Mouse (Mus musculus) spleen, postnatal 4 days (tissue): ENCODE data around the gene Ankrd26.
"Not testable (repeated sequence)": the region's sequence is repeated elsewhere in the genome, so short reads cannot be mapped to it uniquely, and the experiment has no call there.

Experiments
- DNase-seq, 2 experiments: peaks; one replicate each; pipeline ENCODE4 v3.0.0; 2022; ENCODE audit warnings: low spot score in 2 of 2

The Ankrd26 gene

GRCm38 (mm10) chr6:118561745-118562609 is at the start of gene Ankrd26:
Ankrd26 (minus strand) TSS chr6:118562226.
- DNase-seq, result peak; percentile 93 to 97

GRCm38 (mm10) chr6:118608906-118609305 is 46.9 kb upstream of the Ankrd26 start:
- no peak for DNase-seq

GRCm38 (mm10) chr6:118605974-118606373 is 43.9 kb upstream of the Ankrd26 start:
- DNase-seq, result no peak

DNA sequence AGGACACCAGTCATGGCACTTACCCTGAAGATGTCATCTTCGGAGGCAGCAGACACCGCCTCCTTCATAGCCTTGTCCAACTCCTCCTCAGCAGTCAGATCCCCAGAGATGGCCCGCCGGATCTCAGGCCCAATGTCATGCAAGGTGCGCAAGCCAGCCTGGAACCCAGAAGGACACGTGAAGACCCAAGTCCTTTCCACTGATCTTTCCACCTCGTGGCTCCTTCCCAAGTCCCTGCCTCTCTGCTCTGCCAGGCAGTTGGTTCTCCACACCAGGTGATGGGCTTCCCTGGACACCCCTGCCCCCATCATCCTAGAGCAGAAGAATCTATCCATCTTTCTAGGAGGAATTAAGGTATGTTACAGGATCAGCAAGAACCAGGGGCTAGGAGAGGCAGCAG is 41.8 kb upstream of the Ankrd26 start:
- DNase-seq, result no peak

DNA sequence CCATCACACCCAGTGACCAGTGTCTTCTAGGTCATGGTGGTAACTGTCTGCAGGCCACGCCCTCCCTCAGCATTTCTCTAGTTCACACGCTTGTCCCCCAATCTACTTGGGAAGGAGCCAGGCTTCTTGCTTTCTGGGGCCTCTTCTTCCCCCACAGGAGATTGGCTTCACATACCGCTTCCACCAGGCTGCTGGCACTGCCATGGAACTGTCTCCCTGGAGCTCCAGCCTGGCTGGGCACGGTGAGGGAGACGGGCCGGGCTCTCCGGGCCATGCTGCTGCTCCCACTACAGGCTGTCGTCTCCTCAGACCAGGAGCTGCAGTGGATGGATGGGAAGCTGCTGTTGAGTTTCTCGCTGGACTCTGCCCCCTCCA is 33.6 kb upstream of the Ankrd26 start:
- DNase-seq, result no peak

GRCm38 (mm10) chr6:118594833-118595680 is 33.0 kb upstream of the Ankrd26 start:
- no peak for DNase-seq

GRCm38 (mm10) chr6:118594070-118594469 is 32.0 kb upstream of the Ankrd26 start:
- no peak for DNase-seq

DNA sequence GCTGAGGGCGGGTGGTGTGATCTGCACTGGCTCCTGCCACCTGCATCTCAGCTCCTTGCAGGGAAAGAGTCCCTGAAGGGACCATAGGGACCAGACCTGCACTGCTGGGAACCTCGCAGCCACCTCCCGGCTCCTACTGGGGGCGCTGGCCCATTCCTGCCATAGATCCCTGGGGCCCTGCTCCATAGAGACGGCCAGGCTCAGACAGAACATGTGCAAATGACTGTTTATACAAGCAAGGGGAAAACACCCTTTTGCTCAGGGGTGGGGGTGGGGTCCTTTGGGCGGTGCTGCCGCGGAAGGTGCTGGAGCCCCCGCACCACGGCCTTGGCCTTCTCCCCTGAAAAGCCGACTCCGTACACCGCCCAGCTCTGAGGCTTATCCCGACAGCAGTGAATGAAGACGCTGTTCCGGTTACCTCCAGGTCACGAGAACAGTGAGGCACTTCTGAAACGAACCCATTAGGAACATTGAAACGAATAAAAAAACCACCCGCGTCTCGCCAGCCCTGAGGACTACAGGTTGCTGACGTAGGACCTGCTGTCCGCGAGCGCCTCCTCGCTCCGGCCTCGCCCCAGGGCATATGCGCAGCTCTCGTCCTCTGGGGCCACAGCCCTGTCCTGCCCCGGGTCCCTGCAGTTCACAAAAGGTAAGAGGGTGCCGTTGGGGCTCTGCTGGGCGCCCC is 31.5 kb upstream of the Ankrd26 start:
- no peak for DNase-seq

- DNase-seq, result no peak
These were observed 30.8 kb upstream of the Ankrd26 start for GRCm38 (mm10) chr6:118592662-118593376.

GRCm38 (mm10) chr6:118578741-118579140 is 16.7 kb upstream of the Ankrd26 start:
- not testable (repeated sequence) for DNase-seq

DNA sequence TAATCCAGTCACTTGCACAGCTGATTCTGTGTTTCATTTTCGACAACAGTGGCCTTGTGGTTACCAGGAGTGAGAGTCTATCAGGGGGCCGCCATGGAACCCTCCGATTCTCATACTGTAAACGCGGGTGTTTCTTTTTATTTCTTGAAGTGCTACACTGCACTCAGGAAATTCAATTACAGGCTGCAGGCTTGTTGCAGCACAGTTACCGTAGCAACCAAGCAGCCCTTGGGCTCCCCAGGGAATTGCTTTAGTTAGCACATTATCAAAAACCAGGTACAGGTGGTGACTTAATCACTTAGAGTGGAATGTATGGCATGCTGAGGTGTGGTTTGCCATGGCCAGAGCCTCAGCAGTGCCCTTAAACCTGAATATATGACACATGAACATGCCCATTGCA is 12.3 kb upstream of the Ankrd26 start:
- no peak for DNase-seq

GRCm38 (mm10) chr6:118567816-118568215 is 5.8 kb upstream of the Ankrd26 start:
- DNase-seq, result no peak

DNA sequence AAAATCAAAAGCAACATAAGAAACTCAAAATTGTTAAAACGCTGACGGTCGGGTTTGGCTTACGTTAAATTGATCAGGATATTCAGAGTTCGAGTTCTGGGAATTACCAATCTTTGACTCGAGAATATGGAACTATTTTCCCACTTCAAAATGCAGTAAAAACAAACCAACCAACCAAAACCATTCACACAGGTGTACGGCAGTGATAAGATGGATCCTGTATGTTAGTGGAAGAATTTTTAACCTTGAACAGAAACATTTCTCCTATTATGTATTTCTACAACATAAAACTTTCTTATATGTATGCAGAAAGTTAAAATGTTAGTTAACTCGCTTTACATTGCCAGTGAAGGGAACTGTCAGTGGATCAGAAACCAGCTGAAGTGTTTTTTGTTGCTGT is 801 bp downstream of the Ankrd26 start:
- DNase-seq, result no peak

DNA sequence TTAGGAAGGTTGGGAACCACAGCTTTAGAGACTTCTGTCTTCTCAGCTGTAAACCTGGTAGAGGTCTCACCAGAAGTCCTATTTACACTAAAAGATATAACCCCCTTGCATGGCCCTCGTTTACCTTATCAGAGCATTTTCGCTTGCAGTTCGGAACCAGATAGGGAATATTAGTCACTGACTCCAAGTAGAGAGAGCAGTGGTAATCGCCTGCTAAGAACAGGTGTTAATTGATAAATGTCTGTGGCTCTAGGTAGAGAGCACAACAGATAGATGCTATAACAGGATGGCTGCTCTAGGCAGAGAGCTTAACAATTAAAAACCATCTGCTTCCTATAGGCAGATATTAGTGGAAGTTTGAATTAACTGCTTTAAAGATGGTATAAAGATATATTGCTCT is 23.4 kb downstream of the Ankrd26 start:
- no peak for DNase-seq

DNA sequence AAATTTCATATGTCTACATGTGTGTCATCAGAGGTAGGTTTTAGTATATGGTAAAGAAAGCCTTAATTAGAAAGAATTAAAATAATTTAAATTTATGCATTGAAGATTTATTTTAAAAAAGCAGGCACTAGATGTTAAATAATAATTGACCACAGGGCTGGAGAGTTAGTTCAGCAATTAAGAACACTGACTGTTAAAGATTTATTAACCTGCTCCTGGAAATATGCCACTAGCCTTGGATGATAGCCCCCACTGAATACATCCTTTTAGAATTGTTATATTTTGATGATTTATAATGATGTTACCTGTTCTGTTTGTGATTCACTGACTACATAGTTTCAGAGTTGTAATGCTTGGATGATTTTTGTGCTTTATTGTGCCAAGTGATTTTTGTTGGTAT is 24.8 kb downstream of the Ankrd26 start:
- DNase-seq, result not testable (repeated sequence)

DNA sequence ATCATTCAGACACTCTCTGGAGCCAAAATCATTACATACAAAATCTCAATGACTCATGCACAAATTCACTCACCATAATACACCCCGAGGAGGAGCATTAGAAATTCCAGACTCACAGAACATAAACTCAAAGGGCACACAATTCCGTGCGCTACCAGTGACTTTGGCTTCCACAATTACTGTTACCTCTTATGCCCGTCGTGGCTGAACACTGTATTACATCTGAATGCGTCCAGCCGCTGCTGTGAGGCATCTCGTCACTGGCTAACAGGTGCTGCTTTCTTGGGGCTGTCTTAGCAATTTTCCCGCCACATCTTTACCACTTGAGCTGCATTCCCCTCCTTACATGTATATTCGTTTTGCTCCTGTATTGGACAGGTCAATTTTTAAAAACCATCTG is 26.7 kb downstream of the Ankrd26 start:
- DNase-seq, result no peak

DNA sequence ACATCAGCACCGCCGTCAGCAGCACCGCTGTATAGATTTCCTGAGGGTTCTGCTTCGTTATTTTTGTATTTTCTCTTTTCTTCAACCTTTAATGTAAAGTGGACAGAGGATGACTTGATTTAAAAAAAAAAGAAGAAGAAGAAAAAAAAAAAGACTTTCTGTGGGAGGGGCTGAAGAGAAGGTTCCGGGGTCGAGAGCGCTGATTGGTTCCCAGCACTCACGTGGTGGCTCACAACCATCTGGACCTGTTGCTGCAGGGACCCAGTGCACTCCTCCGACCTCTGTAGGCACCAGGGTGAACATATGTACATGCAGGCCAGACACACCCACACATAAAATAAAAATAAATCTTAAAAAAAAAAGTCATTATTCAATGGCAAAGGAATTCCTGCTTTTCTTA is 28.6 kb downstream of the Ankrd26 start:
- no peak for DNase-seq

DNA sequence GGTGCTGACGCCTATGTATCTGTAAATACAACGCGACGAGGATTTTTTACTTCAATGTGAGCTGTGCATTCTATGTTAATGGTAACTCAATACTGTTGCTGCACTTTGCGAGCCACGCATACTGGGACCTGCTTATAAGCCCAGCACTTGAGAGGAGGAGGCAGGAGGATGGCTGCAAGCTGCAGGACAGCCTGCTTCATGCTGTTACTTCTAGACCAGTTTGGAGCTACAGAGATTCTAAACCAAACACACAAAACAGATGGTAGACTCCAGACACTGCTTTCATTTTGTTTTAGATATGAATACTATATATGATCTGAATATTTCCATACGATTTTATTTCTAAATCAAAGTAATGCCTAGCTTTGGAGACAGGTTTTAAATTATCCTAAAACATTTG is 41.4 kb downstream of the Ankrd26 start:
- DNase-seq, result no peak

DNA sequence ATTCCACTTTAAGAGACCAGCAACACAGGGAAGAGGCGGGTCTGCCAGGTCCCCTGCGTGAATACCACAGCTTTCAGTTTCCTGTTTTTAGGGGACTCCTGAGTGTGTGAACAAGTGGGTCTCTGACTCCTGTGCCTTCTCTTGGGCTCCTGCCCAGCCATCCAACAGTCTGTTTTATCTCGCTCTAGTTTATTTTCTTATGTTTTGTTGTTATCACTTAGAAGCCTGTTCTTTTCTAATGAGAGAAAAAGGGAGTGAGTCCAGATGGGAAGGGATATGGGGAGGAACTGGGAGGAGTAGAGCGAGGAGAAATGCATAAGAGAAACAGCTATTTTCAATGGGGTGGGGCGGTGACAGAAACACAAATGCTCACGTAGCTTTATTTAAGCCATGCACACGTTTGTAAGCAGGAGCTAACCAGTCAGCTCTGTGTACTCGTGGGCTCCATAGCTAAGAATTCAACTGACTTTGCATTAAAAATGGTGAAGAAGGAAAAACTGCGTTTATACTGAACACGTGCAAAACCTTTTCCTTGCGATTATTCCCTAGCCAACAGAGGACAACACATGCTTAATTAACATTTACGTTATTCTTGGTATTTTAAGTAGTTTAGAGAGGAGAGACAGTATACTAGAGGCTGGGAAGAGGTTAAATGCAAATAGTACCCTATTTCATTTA is 48.6 kb downstream of the Ankrd26 start:
- no peak for DNase-seq

- no peak for DNase-seq
These were observed 63.0 kb downstream of the Ankrd26 start for GRCm38 (mm10) chr6:118499010-118499409.

- no peak for DNase-seq
These were observed 79.9 kb downstream of the Ankrd26 start for GRCm38 (mm10) chr6:118482125-118482524.
